Mouse (Mus musculus): ENCODE measurements around the gene Sox15.
"Not testable (repeated sequence)": the region's sequence is repeated elsewhere in the genome, so short reads cannot be mapped to it uniquely, and the experiment has no call there.

Sox15 gene

GRCm38 (mm10) chr11:69655264-69656064 is at the start of gene Sox15:
Gene Sox15, plus strand, starts transcription at chr11:69655314.
- peak; percentile 88 for DNase-seq (ENCODE audit: low read depth, low spot score)

- DNase-seq (ENCODE audit: low read depth, low spot score), result peak; percentile 97
Observed at GRCm38 (mm10) chr11:69605726-69606490, 49.2 kb upstream of the Sox15 start, which contains the start of gene Atp1b2. Gene Atp1b2, minus strand, starts transcription at chr11:69605942.

- no peak for DNase-seq (ENCODE audit: low read depth, low spot score)
Observed at GRCm38 (mm10) chr11:69606491-69606795, 48.7 kb upstream of the Sox15 start.

GRCm38 (mm10) chr11:69606832-69607231 is 48.3 kb upstream of the Sox15 start:
- DNase-seq (ENCODE audit: low read depth, low spot score), result no peak

- no peak for DNase-seq (ENCODE audit: low read depth, low spot score)
Observed at GRCm38 (mm10) chr11:69608525-69608924, 46.6 kb upstream of the Sox15 start.

- no peak for DNase-seq (ENCODE audit: low read depth, low spot score)
Observed at GRCm38 (mm10) chr11:69609416-69609815, 45.7 kb upstream of the Sox15 start.

- DNase-seq (ENCODE audit: low read depth, low spot score), result no peak
Observed at GRCm38 (mm10) chr11:69610899-69611298, 44.2 kb upstream of the Sox15 start.

GRCm38 (mm10) chr11:69613553-69614256 is 41.4 kb upstream of the Sox15 start:
- peak; percentile 82 for DNase-seq (ENCODE audit: low read depth, low spot score)

GRCm38 (mm10) chr11:69614257-69614588 is 40.9 kb upstream of the Sox15 start:
- peak; percentile 21 for DNase-seq (ENCODE audit: low read depth, low spot score)

- DNase-seq (ENCODE audit: low read depth, low spot score), result no peak
Observed at GRCm38 (mm10) chr11:69616781-69617180, 38.3 kb upstream of the Sox15 start.

- no peak for DNase-seq (ENCODE audit: low read depth, low spot score)
Observed at GRCm38 (mm10) chr11:69617805-69618204, 37.3 kb upstream of the Sox15 start, which contains the start of gene Shbg. Gene Shbg, minus strand, starts transcription at chr11:69617905.

- no peak for DNase-seq (ENCODE audit: low read depth, low spot score)
Observed at GRCm38 (mm10) chr11:69620394-69621081, 34.6 kb upstream of the Sox15 start.

GRCm38 (mm10) chr11:69621571-69622268 is 33.4 kb upstream of the Sox15 start, which contains the start of gene Sat2:
Gene Sat2, plus strand, starts transcription at chr11:69622024.
- peak; percentile 90 for DNase-seq (ENCODE audit: low read depth, low spot score)

- peak; percentile 72 for DNase-seq (ENCODE audit: low read depth, low spot score)
Observed at GRCm38 (mm10) chr11:69622406-69622805, 32.7 kb upstream of the Sox15 start.

GRCm38 (mm10) chr11:69623006-69623405 is 32.1 kb upstream of the Sox15 start:
- no peak for DNase-seq (ENCODE audit: low read depth, low spot score)

GRCm38 (mm10) chr11:69624339-69624738 is 30.8 kb upstream of the Sox15 start:
- not testable (repeated sequence) for DNase-seq (ENCODE audit: low read depth, low spot score)

GRCm38 (mm10) chr11:69628286-69628685 is 26.8 kb upstream of the Sox15 start:
- peak; percentile 88 for DNase-seq (ENCODE audit: low read depth, low spot score)

- DNase-seq (ENCODE audit: low read depth, low spot score), result peak; percentile 47
Observed at GRCm38 (mm10) chr11:69629802-69630201, 25.3 kb upstream of the Sox15 start.

- DNase-seq (ENCODE audit: low read depth, low spot score), result peak; percentile 100
Observed at GRCm38 (mm10) chr11:69632284-69633089, 22.6 kb upstream of the Sox15 start, which contains the start of gene Fxr2. Gene Fxr2, plus strand, starts transcription at chr11:69632990.

Data from brain, adult 2 months (tissue).